Comparison of ENCODE assay signal across 7 mouse cellular contexts in genomic region chr1:156043027-156043426, GRCm38 (mm10). TPM values are rescaled to one million over a fixed set of nuclear protein-coding genes. Genes with fewer than 3 reads are reported as not detected.
DNase-seq lines count a peak whose midpoint lies in the region; ATAC-seq and TF ChIP-seq lines count a peak whose summit lies in the region.

No protein-coding gene starts in this region.

- H3K4me1 ChIP-seq in hindbrain, postnatal 0 days (ENCODE audit: insufficient read depth, low read length) = peaks cover 8% of the 10 kb centered on the region
- peaks cover 16 to 28% of the 10 kb centered on the region in 2 experiments for H3K4me1 ChIP-seq in liver, embryonic 14.5 days (replicated peaks; ENCODE audit: control insufficient read depth in 2 of 2, insufficient read depth in 2 of 2, low read length in 1 of 2)

- peak; percentile 82 for TF ChIP-seq CTCF in hindbrain, postnatal 0 days (IDR thresholded peaks at IDR 0.05; ENCODE audit: low read depth)
- peak; percentile 73 for TF ChIP-seq CTCF in liver, embryonic 14.5 days (IDR thresholded peaks at IDR 0.05; ENCODE audit: low read depth)

- H3K4me2 ChIP-seq in hindbrain, postnatal 0 days (ENCODE audit: low read depth, low read length) = no peak overlapping the region; the same call in 1 of the 2 replicates
- H3K4me2 ChIP-seq in liver, embryonic 14.5 days (ENCODE audit: low read depth) = peak overlapping the region; percentile 83

- H3K4me3 ChIP-seq in hindbrain, postnatal 0 days (ENCODE audit: low read length) = no peak overlapping the region
- H3K4me3 ChIP-seq in liver, embryonic 14.5 days (ENCODE audit: insufficient read depth in 1 of 2, low read depth in 2 of 2, low read length in 2 of 2) = 0 out of 4 replicates have a peak overlapping the region, but pooled peaks of 1 of the 2 experiments have one; percentile 20

- no peak for TF ChIP-seq EP300 in liver, embryonic 14.5 days (IDR thresholded peaks at IDR 0.05; ENCODE audit: low read depth)

- no peaks in the 10 kb centered on the region for H3K36me3 ChIP-seq in hindbrain, postnatal 0 days (ENCODE audit: insufficient read depth, low read length)
- peaks cover 39% of the 10 kb centered on the region for H3K36me3 ChIP-seq in liver, embryonic 14.5 days (replicated peaks; ENCODE audit: control insufficient read depth, insufficient read depth, low read depth)

- no peak overlapping the region for H3K27ac ChIP-seq in hindbrain, postnatal 0 days
- H3K27ac ChIP-seq in liver, embryonic 14.5 days = no peak overlapping the region

- H3K27me3 ChIP-seq in hindbrain, postnatal 0 days (ENCODE audit: insufficient read depth, low read length) = no peaks in the 10 kb centered on the region
- no peaks in the 10 kb centered on the region for H3K27me3 ChIP-seq in liver, embryonic 14.5 days (ENCODE audit: control insufficient read depth, insufficient read depth, low read length)

- no peaks in the 10 kb centered on the region for H3K9me3 ChIP-seq in hindbrain, postnatal 0 days (ENCODE audit: low read length)
- H3K9me3 ChIP-seq in liver, embryonic 14.5 days (ENCODE audit: control insufficient read depth, low read length) = no peaks in the 10 kb centered on the region

- no peak overlapping the region for H3K9ac ChIP-seq in hindbrain, postnatal 0 days (replicated peaks; ENCODE audit: low read length)
- peak overlapping the region; percentile 4; the same call in 1 of the 2 replicates for H3K9ac ChIP-seq in liver, embryonic 14.5 days (replicated peaks)

- DNase-seq in right cerebral cortex, adult 18-20 months = peak; percentile 28
- no peak for DNase-seq in right cerebral cortex, postnatal 25 days
- peak; percentile 32 for DNase-seq in embryo, embryonic 9.5 days (ENCODE audit: extremely low spot score)
- DNase-seq in hindbrain, postnatal 0 days (ENCODE audit: low spot score) = peak; percentile 86
- peak; percentile 49 to 64 (median 58) for DNase-seq in liver, embryonic 14.5 days (ENCODE audit: low read depth in 3 of 3, low spot score in 3 of 3)
- DNase-seq in retina, embryonic 14.5 days (ENCODE audit: low spot score) = peak; percentile 67

- ATAC-seq in activated CD4-positive, CD25-positive, alpha-beta regulatory T cell, adult 4 months = peak; percentile 68
- 0 out of 2 replicates have a peak, but pooled peaks have one; percentile 50 for ATAC-seq in hindbrain, postnatal 0 days
- ATAC-seq in liver, embryonic 14.5 days (ENCODE audit: insufficient read depth) = no peak

- 13% methylated on average over 4 of the region's 4 CpGs for WGBS in hindbrain, postnatal 0 days
- WGBS in liver, embryonic 14.5 days (ENCODE audit: insufficient replicate concordance) = 26% methylated on average over 4 of the region's 4 CpGs

RNA-seq across cellular contexts. Expression of gene Tor1aip1, which starts 6.7 kb away (rescaled TPM):
- polyA plus RNA-seq in activated CD4-positive, CD25-positive, alpha-beta regulatory T cell, adult 4 months (2017; shearing (Covaris generic)) = 100 to 1,000 TPM; 102 to 103 TPM
- 23.1 and 30.5 TPM in 2 replicates for total RNA-seq in hindbrain, postnatal 0 days (2014; rRNA removed)
- polyA plus RNA-seq in hindbrain, postnatal 0 days (2015; fragmentation: Nextera tagmentation; extraction: Ambion mirVana) = 26.9 and 30.1 TPM in 2 replicates
- polyA plus RNA-seq in liver, embryonic 14.5 days (2012; rRNA removed) = 6.4 and 6.6 TPM in 2 replicates
- 20.9 and 21.6 TPM in 2 replicates for polyA plus RNA-seq in liver, embryonic 14.5 days (2014; fragmentation: Nextera tagmentation; extraction: Ambion mirVana)

RNA-seq across cellular contexts. Expression of gene Tor1aip2, which starts 7.8 kb away (rescaled TPM):
- 10 to 100 TPM; 42.7 to 47.7 TPM for polyA plus RNA-seq in activated CD4-positive, CD25-positive, alpha-beta regulatory T cell, adult 4 months (2017; shearing (Covaris generic))
- total RNA-seq in hindbrain, postnatal 0 days (2014; rRNA removed) = 69.4 and 71.7 TPM in 2 replicates
- polyA plus RNA-seq in hindbrain, postnatal 0 days (2015; fragmentation: Nextera tagmentation; extraction: Ambion mirVana) = 52.1 and 52.5 TPM in 2 replicates
- 30.2 and 34.6 TPM in 2 replicates for polyA plus RNA-seq in liver, embryonic 14.5 days (2012; rRNA removed)
- polyA plus RNA-seq in liver, embryonic 14.5 days (2014; fragmentation: Nextera tagmentation; extraction: Ambion mirVana) = 40.2 and 42.0 TPM in 2 replicates
